Mouse (Mus musculus): ENCODE results near the gene St6galnac6.

Gene St6galnac6

DNA sequence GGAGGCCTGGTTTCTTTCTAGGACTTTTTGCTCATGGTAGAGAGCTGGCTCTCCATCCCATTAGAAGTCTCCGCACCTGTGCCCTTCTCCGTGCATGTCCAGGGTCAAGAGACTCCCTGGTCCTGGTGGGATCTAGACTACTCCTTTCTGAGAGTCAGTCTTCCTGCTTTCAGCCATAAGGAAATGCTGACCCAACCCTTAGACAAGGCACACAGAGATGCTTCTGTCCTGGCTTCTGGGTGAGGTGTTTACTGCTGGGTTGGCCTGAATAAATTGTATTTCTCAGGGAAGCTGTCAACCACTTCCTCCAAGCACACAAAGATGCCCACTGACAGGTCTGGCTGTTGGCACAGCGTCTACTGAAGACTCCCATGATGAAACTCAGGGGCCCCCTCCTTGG, at the start of gene St6galnac6:
Gene St6galnac6, plus strand, starts transcription at position 301 of the 400 bp plus-strand sequence.
- no peak for DNase-seq

GRCm38 (mm10) chr2:32549764-32550163, 49.7 kb upstream of the St6galnac6 start:
- DNase-seq = no peak

- DNase-seq = no peak
Measured at GRCm38 (mm10) chr2:32551236-32551635, 48.3 kb upstream of the St6galnac6 start.

DNA sequence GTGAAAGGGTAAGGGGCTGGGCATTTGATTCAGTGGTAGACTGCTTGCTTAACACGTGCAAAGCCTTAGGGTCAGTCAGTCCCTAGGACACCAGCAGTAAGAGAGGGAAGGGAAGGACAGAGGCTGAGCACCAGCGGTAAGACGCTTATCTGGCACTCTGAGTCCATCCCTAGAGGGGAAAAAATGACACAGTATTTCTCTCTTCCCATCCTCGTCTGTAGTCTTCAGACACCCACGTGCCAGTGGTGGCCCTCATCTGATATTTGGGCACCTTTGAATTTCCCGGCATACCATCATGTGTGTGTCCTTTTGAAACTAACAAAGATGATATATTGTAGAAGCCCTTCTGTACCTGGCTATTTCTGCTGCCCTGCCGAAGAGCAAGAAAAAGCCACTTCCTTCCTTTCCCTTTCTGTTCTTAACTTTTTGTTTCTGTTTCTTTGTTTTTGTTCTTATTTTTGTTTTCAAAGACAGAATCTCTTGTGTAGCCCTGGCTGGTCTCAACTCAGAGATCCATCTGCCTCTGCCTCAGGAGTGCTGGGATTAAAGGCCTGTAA, 45.8 kb upstream of the St6galnac6 start:
- DNase-seq = peak; percentile 32 to 33

- no peak for DNase-seq
Measured at GRCm38 (mm10) chr2:32555484-32555883, 44.0 kb upstream of the St6galnac6 start.

DNA sequence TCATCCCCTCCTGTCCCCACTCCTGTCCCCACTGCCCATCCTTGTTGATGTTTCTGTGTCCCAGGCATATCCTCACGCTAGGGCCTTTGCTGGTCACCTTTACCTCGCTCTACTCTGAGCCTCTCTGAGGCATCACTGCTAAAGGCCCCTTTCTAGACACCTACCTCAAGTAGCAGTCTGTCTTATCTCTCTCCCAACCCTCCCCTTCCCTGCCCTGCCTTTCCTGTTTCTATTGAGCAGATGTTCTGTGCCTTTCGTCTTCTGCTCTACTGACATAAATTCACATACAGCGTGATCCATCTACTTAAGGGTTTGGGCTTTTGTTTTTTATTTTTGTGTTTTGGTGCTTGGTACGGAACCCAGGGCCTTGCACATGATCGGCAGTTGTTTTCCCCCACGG, 43.5 kb upstream of the St6galnac6 start:
- DNase-seq = no peak

- no peak for DNase-seq
Measured at GRCm38 (mm10) chr2:32559570-32559969, 39.9 kb upstream of the St6galnac6 start.

- DNase-seq = peak; percentile 73 to 74
Measured at GRCm38 (mm10) chr2:32566536-32567063, 32.9 kb upstream of the St6galnac6 start.

- no peak for DNase-seq
Measured at GRCm38 (mm10) chr2:32568149-32568548, 31.4 kb upstream of the St6galnac6 start.

- no peak for DNase-seq
Measured at GRCm38 (mm10) chr2:32568941-32569340, 30.6 kb upstream of the St6galnac6 start.

DNA sequence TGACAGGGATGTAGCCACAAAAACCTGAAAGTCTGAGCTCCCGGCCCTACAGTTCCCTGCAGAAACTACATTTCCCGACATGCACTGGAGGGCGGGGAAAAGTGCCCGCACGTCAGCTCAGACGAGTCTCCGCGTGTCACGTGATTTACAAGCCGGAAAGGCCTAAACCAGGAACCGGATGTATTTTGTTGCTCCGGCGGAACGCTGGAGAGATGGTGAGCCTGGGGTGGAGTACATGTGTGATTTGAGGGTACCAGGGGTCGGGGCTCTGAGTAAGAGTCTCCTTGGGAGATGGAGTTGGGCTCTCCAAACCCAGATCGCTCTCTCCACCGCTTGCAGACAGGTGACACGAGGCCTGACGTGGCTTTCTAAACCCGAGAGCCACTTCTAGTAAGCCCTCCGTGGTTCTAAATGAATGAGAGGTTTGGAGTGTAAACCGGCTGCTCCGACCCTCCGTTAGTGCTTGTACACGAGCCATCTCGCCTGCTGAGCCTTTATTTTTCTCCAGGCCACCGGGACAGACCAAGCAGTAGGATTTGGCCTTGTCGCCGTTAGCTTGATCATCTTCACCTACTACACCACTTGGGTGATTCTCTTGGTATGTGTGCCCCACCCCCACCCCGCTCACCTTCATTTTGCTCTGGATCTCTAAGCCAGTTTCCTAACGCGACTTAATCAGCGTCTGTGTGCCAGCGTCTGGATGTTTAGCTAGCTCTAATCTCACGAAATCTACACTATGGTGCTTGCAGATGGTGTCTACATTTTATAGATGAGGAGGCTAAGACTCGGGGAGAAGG, 28.6 kb upstream of the St6galnac6 start, which contains the start of gene Dpm2:
Gene Dpm2, plus strand, starts transcription at position 161 of the 797 bp plus-strand sequence.
- peak; percentile 89 to 92 for DNase-seq

GRCm38 (mm10) chr2:32572196-32572595, 27.3 kb upstream of the St6galnac6 start:
- no peak for DNase-seq

GRCm38 (mm10) chr2:32574497-32574896, 25.0 kb upstream of the St6galnac6 start, which contains the start of gene Pip5kl1:
TSS of gene Pip5kl1 (plus strand) at chr2:32574797.
- DNase-seq = no peak

- DNase-seq = peak; percentile 75 to 81
Measured at GRCm38 (mm10) chr2:32574901-32575585, 24.5 kb upstream of the St6galnac6 start.

DNA sequence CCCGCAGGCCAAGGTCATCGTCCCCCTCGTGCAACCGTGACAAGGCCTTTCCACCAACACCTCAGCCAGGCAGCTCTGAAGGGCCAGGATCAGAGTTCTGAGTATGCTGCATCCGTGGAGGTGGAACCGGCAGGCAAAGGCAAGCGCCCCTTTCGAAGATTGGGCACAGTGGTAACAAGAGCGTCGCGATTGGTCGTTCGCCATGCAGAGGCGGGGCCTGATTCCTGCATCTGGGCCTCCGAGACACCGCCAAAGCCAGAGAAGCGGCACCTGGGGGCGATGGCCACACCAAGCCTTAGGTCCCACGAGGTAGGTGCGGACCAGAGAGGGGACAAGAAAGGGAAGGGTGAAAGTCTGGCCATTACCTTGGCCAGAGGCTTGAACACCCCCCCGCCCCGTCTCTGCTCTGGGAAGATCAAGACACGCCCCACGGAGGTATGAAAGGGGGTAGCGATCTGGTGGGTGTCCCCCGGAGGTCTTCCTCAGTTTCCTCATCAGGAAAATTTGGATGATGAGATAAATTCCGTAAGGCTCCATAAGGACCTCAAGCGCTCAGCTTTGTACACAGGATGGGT, 23.8 kb upstream of the St6galnac6 start, which contains the start of gene 9430097D07Rik:
Gene 9430097D07Rik, minus strand, starts transcription at position 99 of the 575 bp plus-strand sequence.
- peak; percentile 48 to 49 for DNase-seq

GRCm38 (mm10) chr2:32576532-32576931, 23.0 kb upstream of the St6galnac6 start:
- DNase-seq = no peak

- DNase-seq = peak in 1 of 2 experiments; percentile 25
Measured at GRCm38 (mm10) chr2:32578146-32579046, 21.1 kb upstream of the St6galnac6 start.

DNA sequence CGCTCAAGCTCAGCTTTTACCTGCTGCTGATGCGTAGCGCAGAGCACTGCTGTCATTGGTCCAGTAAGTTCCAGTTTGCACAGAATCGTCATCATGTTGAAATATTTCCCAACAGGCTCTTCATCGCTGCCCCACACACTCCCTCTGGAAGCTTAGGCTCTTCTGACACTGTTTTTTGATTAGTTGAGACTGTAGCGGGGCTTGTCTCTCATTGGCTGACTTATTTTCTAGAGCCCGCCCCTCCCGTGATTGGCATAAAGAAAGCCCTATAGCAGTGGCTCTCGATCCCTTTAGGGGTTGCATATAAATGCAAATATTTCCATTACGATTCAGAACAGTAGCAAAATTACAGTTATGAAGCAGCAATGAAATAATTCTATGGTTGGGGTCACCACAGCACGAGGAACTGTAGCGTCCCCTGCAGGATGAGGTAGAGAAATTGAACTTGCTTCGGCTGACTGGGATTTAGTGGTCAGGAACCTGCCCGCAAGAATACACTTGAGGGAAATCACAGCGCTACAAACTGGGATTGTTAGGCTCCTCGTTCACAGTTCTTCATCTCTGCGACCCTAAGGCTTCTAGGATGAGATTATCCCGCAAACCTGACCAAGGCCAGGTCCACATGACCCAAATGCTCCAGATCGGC, 17.9 kb upstream of the St6galnac6 start:
- DNase-seq = peak in 1 of 2 experiments; percentile 47

DNA sequence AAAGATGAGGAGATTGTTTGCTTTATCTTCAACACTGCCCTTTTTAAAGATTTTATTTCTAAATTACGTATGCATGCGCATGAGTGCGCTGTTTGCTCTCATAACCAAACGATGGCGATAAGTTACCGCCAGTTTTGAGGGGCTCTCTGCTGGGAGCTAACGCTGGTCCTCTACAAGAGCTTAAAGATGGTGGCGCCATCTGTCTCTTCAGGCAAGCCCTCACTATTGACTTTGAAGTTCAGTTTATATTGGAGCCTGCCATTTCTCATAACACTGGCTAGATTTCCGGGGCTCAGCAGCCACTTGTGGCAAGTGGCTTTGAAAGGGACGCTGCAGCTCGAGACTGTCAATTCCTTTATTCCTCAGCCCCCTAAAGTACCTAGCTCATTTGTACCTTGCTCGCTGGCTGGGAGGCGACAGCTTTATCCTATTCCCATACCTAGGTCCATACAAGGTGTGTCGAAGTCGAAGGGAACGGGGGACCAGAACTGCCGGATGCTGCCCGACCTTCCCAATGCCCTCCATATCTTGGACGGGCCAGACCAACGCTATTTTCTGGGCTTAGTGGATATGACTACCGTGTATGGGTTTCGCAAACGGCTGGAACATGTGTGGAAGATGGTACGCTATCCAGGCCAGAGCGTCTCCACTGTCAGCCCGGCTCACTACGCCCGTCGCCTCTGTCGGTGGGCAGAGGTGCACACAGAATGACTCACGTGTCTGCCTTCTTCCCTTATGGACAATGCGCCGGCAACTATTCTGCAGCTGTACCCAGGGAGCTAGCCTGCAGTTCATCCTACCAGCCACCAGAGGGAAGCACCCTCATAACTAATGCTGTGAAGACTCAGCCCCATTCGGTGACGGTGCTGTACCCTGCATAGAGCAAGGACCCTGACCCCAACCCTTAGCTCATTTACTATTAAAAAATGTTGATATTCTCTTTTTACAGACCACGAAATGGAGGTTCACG, 16.4 kb upstream of the St6galnac6 start:
- DNase-seq = peak; percentile 83 to 87

- no peak for DNase-seq
Measured at GRCm38 (mm10) chr2:32585149-32585714, 14.3 kb upstream of the St6galnac6 start.

Measured in B cell, adult 2 months (primary cell).